Mouse (Mus musculus) forebrain, postnatal 0 days (tissue): ENCODE measurements around the gene Scimp. TPM values are rescaled to one million over a fixed set of nuclear protein-coding genes. Genes with fewer than 3 reads are reported as not detected.

Experiments
- ATAC-seq: fragments of 200-750 bp; cut with Nextera tagmentation; 2 replicates; pipeline ENCODE4 v1.8.0; 2017; ENCODE audit warnings: mild to moderate bottlenecking, moderate library complexity
- DNase-seq: peaks from one replicate; pipeline ENCODE4 v3.0.0-alpha.2; 2015
- H3K27ac ChIP-seq: fragments of 300-500 bp; sonication (generic); 2 replicates; pipeline ENCODE4 v1.5.1; 2014; ENCODE audit warnings: low read depth, mild to moderate bottlenecking, antibody characterized with exemption, low read length, moderate library complexity, mixed read lengths
- H3K27me3 ChIP-seq: fragments of 300-500 bp; sonication (generic); 2 replicates; pipeline ENCODE4 v1.6.1; 2014; ENCODE audit warnings: mild to moderate bottlenecking, low read length, mixed read lengths; ENCODE audit not compliant: insufficient read depth
- H3K36me3 ChIP-seq: fragments of 300-500 bp; sonication (generic); 2 replicates; pipeline ENCODE4 v1.6.1; 2014; ENCODE audit warnings: mild to moderate bottlenecking, moderate library complexity; ENCODE audit not compliant: insufficient read depth
- H3K4me1 ChIP-seq: fragments of 300-500 bp; sonication (generic); 2 replicates; pipeline ENCODE4 v1.6.1; 2014; ENCODE audit warnings: antibody characterized with exemption; ENCODE audit not compliant: insufficient read depth
- H3K4me2 ChIP-seq: fragments of 300-500 bp; sonication (generic); 2 replicates; pipeline ENCODE4 v1.6.1; 2014; ENCODE audit warnings: low read depth, mild to moderate bottlenecking, moderate library complexity
- H3K4me3 ChIP-seq: fragments of 300-500 bp; sonication (generic); 2 replicates; pipeline ENCODE4 v1.5.1; 2014; ENCODE audit warnings: low read depth, low read length, mixed read lengths
- H3K9ac ChIP-seq: fragments of 300-500 bp; sonication (generic); 2 replicates; pipeline ENCODE4 v1.6.1; 2014; ENCODE audit warnings: mild to moderate bottlenecking
- H3K9me3 ChIP-seq: fragments of 300-500 bp; sonication (generic); 2 replicates; pipeline ENCODE4 v1.6.1; 2016; ENCODE audit warnings: low read length
- CTCF ChIP-seq: sonication (generic); IDR thresholded peaks from 2 replicates; pipeline ENCODE4 v1.5.1; 2016; ENCODE audit warnings: antibody characterized with exemption, control low read depth, low read depth
- WGBS: fragments of 180-500 bp; shearing (Covaris S2); extraction: QIAGEN DNeasy Blood & Tissue Kit; methylation state at CpG from one replicate; pipeline ENCODE4 v1.1.7; 2014; 5-methylcytosine and 5-hydroxymethylcytosine counted together
- microRNA-seq, 2 experiments: library from miRNA; unstranded; fragments of <30 nt; microRNA quantifications; one replicate each; pipeline ENCODE4; 2016
- polyA plus RNA-seq: library from polyadenylated mRNA; unstranded; fragments of >200 nt; fragmentation: Nextera tagmentation; extraction: Ambion mirVana; gene quantifications from 2 replicates; pipeline ENCODE4 v1.2.1, GENCODE M21; 2015
- total RNA-seq: library from RNA; depleted of rRNA; stranded (reverse); fragments of >200 nt; gene quantifications from 2 replicates; pipeline ENCODE4 v1.2.3, GENCODE M21; 2014; rRNA removed

Scimp gene
- total and polyA plus RNA-seq, 2 experiments from 2014 or later: not detected

- H3K27ac ChIP-seq: peak overlapping the region; percentile 15; the same call in 1 of the 2 replicates
- no peaks in the 10 kb centered on the region for H3K27me3 ChIP-seq
- no peaks in the 10 kb centered on the region for H3K4me1 ChIP-seq
- H3K4me3 ChIP-seq: no peak overlapping the region
- WGBS: 63% methylated on average over 12 of the region's 12 CpGs
- ATAC-seq (peak; percentile 81), DNase-seq (peak; percentile 57)
- H3K9me3 ChIP-seq: no peaks in the 10 kb centered on the region
- H3K4me2 ChIP-seq: no peak overlapping the region
- peak overlapping the region; percentile 18; the same call in 1 of the 2 replicates for H3K9ac ChIP-seq
- 0 out of 2 replicates have a peak, but pooled peaks have one; percentile 13 for TF ChIP-seq CTCF
- H3K36me3 ChIP-seq: no peaks in the 10 kb centered on the region
These were observed 69.6 kb downstream of the Scimp start for GRCm38 (mm10) chr11:70742581-70743459.

DNA sequence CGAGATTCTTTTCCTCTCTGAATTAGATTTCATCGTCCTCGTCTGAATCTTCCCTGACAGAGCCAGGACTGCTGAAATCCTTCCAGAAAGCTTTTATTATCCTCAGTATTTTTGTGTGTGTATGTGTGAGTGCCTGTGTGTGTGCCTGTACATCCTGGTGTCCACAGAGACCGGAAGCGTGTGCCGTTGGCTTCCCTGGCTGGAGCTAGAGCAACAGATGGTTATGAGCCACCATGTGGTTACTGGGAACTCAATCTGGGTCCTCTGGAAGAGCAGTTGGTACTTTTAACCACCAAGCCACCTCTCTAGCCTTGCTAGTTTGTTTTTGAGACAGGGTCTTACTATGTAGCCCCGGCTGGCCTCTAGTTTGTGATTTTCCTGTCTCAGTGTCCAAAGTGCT is 70.3 kb downstream of the Scimp start:
- H3K27ac ChIP-seq: no peak overlapping the region
- no peak overlapping the region for H3K9ac ChIP-seq
- H3K36me3 ChIP-seq: no peaks in the 10 kb centered on the region
- H3K27me3 ChIP-seq: no peaks in the 10 kb centered on the region
- no peak for DNase-seq
- H3K4me3 ChIP-seq: no peak overlapping the region
- TF ChIP-seq CTCF: no peak
- 0 out of 2 replicates have a peak, but pooled peaks have one; percentile 18 for ATAC-seq
- WGBS: 72% methylated on average over 7 of the region's 7 CpGs
- no peak overlapping the region for H3K4me2 ChIP-seq
- H3K9me3 ChIP-seq: no peaks in the 10 kb centered on the region
- no peaks in the 10 kb centered on the region for H3K4me1 ChIP-seq

- no peak for ATAC-seq
- H3K9ac ChIP-seq: no peak overlapping the region
- H3K9me3 ChIP-seq: no peaks in the 10 kb centered on the region
- H3K4me2 ChIP-seq: no peak overlapping the region
- H3K27ac ChIP-seq: no peak overlapping the region
- TF ChIP-seq CTCF: no peak
- DNase-seq: no peak
- H3K27me3 ChIP-seq: no peaks in the 10 kb centered on the region
- no peaks in the 10 kb centered on the region for H3K4me1 ChIP-seq
- no peaks in the 10 kb centered on the region for H3K36me3 ChIP-seq
- WGBS: 96% methylated on average over 3 of the region's 3 CpGs
- no peak overlapping the region for H3K4me3 ChIP-seq
These were observed 70.8 kb downstream of the Scimp start for GRCm38 (mm10) chr11:70741603-70742002.

Small RNAs within 50 kb of the gene (microRNA-seq; reads per million reads assigned to microRNA genes)
- gene Gm22760: 0 reads per million in 2 experiments

Other genes with a start within 250 kb of the Scimp start
- gene Mink1, start 249.7 kb downstream of the Scimp start, total RNA-seq: 63.5 and 81.2 TPM in 2 replicates
- gene Mink1, start 249.7 kb downstream of the Scimp start, polyA plus RNA-seq: 9.5 and 15.0 TPM in 2 replicates
- gene 4930544D05Rik, start 196.7 kb downstream of the Scimp start, total RNA-seq: 0.31 and 0.48 TPM in 2 replicates
- gene 4930544D05Rik, start 196.7 kb downstream of the Scimp start, polyA plus RNA-seq: not detected in 2 replicates
- gene Chrne, start 193.4 kb downstream of the Scimp start, total RNA-seq: 0.92 TPM in 1 of 2 replicates, not detected in the other
- gene Chrne, start 193.4 kb downstream of the Scimp start, polyA plus RNA-seq: 0.58 and 1.0 TPM in 2 replicates
- gene Gp1ba, start 173.5 kb downstream of the Scimp start, total RNA-seq: 0.10 TPM in 1 of 2 replicates, not detected in the other
- 0.08 and 0.18 TPM in 2 replicates for gene Gp1ba, start 173.5 kb downstream of the Scimp start, polyA plus RNA-seq
- 63.2 and 76.4 TPM in 2 replicates for gene Rnf167, start 165.4 kb downstream of the Scimp start, total RNA-seq
- 102 and 109 TPM in 2 replicates for gene Rnf167, start 165.4 kb downstream of the Scimp start, polyA plus RNA-seq
- 133 and 134 TPM in 2 replicates for gene Slc25a11, start 165.1 kb downstream of the Scimp start, total RNA-seq
- gene Slc25a11, start 165.1 kb downstream of the Scimp start, polyA plus RNA-seq: 151 and 160 TPM in 2 replicates
- gene Pfn1, start 157.9 kb downstream of the Scimp start, total RNA-seq: 386 and 408 TPM in 2 replicates
- gene Pfn1, start 157.9 kb downstream of the Scimp start, polyA plus RNA-seq: 687 and 843 TPM in 2 replicates
- gene Eno3, start 155.4 kb downstream of the Scimp start, total RNA-seq: 7.4 and 14.6 TPM in 2 replicates
- gene Eno3, start 155.4 kb downstream of the Scimp start, polyA plus RNA-seq: 4.3 and 5.5 TPM in 2 replicates
- gene Spag7, start 143.2 kb downstream of the Scimp start, total RNA-seq: 49.2 and 57.1 TPM in 2 replicates
- gene Spag7, start 143.2 kb downstream of the Scimp start, polyA plus RNA-seq: 56.6 and 116 TPM in 2 replicates
- 12.8 and 17.3 TPM in 2 replicates for gene Camta2, start 124.5 kb downstream of the Scimp start, total RNA-seq
- gene Camta2, start 124.5 kb downstream of the Scimp start, polyA plus RNA-seq: 11.1 and 17.7 TPM in 2 replicates
- gene Inca1, start 112.4 kb downstream of the Scimp start, total RNA-seq: 0.62 and 0.69 TPM in 2 replicates
- gene Inca1, start 112.4 kb downstream of the Scimp start, polyA plus RNA-seq: 1.5 and 2.1 TPM in 2 replicates
- 16.8 and 25.9 TPM in 2 replicates for gene Kif1c, start 112.0 kb downstream of the Scimp start, total RNA-seq
- gene Kif1c, start 112.0 kb downstream of the Scimp start, polyA plus RNA-seq: 1.1 and 1.2 TPM in 2 replicates
- 13.4 and 14.8 TPM in 2 replicates for gene Zfp3, start 48.4 kb downstream of the Scimp start, total RNA-seq
- gene Zfp3, start 48.4 kb downstream of the Scimp start, polyA plus RNA-seq: 13.5 and 15.1 TPM in 2 replicates
- gene Rabep1, start 32.2 kb upstream of the Scimp start, total RNA-seq: 107 and 109 TPM in 2 replicates
- gene Rabep1, start 32.2 kb upstream of the Scimp start, polyA plus RNA-seq: 81.5 and 103 TPM in 2 replicates
- gene Nup88, start 157.4 kb upstream of the Scimp start, total RNA-seq: 98.1 and 103 TPM in 2 replicates
- 101 and 102 TPM in 2 replicates for gene Nup88, start 157.4 kb upstream of the Scimp start, polyA plus RNA-seq
- 24.7 and 44.0 TPM in 2 replicates for gene Rpain, start 157.6 kb upstream of the Scimp start, total RNA-seq
- gene Rpain, start 157.6 kb upstream of the Scimp start, polyA plus RNA-seq: 54.7 and 61.9 TPM in 2 replicates
- 19.5 and 24.3 TPM in 2 replicates for gene C1qbp, start 170.4 kb upstream of the Scimp start, total RNA-seq
- gene C1qbp, start 170.4 kb upstream of the Scimp start, polyA plus RNA-seq: 225 and 233 TPM in 2 replicates
- gene Dhx33, start 191.9 kb upstream of the Scimp start, total RNA-seq: 25.8 and 26.7 TPM in 2 replicates
- 7.4 and 9.7 TPM in 2 replicates for gene Dhx33, start 191.9 kb upstream of the Scimp start, polyA plus RNA-seq
- 15.3 and 19.3 TPM in 2 replicates for gene Mis12, start 207.0 kb upstream of the Scimp start, total RNA-seq
- 8.0 and 13.9 TPM in 2 replicates for gene Mis12, start 207.0 kb upstream of the Scimp start, polyA plus RNA-seq
- gene Derl2, start 207.3 kb upstream of the Scimp start, total RNA-seq: 27.0 and 35.0 TPM in 2 replicates
- 21.5 and 25.1 TPM in 2 replicates for gene Derl2, start 207.3 kb upstream of the Scimp start, polyA plus RNA-seq
- gene 6330403K07Rik, start 220.9 kb upstream of the Scimp start, total RNA-seq: 611 and 642 TPM in 2 replicates
- 634 and 640 TPM in 2 replicates for gene 6330403K07Rik, start 220.9 kb upstream of the Scimp start, polyA plus RNA-seq